Mouse (Mus musculus) MEL (cell line): ENCODE results near the gene Rpl31. TPM values are rescaled to one million over a fixed set of nuclear protein-coding genes. Genes with fewer than 3 reads are reported as not detected.

ENCODE experiments used
- DNase-seq: peaks from one replicate; pipeline ENCODE4 v3.0.0; 2011; ENCODE audit warnings: low read depth, low spot score
- H3K27ac ChIP-seq: 2 replicates; pipeline ENCODE4 v1.5.1; 2012; ENCODE audit warnings: low read depth, mild to moderate bottlenecking, control low read depth, low read length, moderate library complexity; ENCODE audit not compliant: control insufficient read depth
- H3K27me3 ChIP-seq, 2 experiments: fragments of 150-350 bp in 1 of 2; sonication (generic) in 1 of 2; 2 replicates each; pipeline ENCODE4 v1.6.1; 2012; ENCODE audit warnings: low read length in 2 of 2, mild to moderate bottlenecking in 2 of 2, improper control_type of control experiment in 1 of 2, moderate library complexity in 1 of 2; ENCODE audit not compliant: insufficient read depth in 2 of 2, control insufficient read depth in 1 of 2
- H3K36me3 ChIP-seq, 2 experiments: 2 replicates each; pipeline ENCODE4 v1.6.1; 2012 to 2014; ENCODE audit warnings: low read length in 2 of 2, improper control_type of control experiment in 1 of 2, inconsistent platforms in 1 of 2, mild to moderate bottlenecking in 1 of 2; ENCODE audit not compliant: insufficient read depth in 2 of 2, control insufficient read depth in 1 of 2
- H3K4me1 ChIP-seq, 2 experiments: fragments of 150-350 bp in 1 of 2; sonication (generic) in 1 of 2; 2 replicates each; pipeline ENCODE4 v1.6.1; 2012; ENCODE audit warnings: low read length in 2 of 2, improper control_type of control experiment in 1 of 2, mild to moderate bottlenecking in 1 of 2; ENCODE audit not compliant: insufficient read depth in 2 of 2, control insufficient read depth in 1 of 2
- H3K4me3 ChIP-seq, 2 experiments: fragments of 150-350 bp in 1 of 2; sonication (generic) in 1 of 2; 2 replicates each; pipeline ENCODE4 v1.5.1; 2012; ENCODE audit warnings: low read depth in 2 of 2, low read length in 2 of 2, mild to moderate bottlenecking in 2 of 2, moderate library complexity in 2 of 2, control low read depth in 1 of 2, improper control_type of control experiment in 1 of 2; ENCODE audit not compliant: control insufficient read depth in 1 of 2, insufficient read depth in 1 of 2
- H3K79me2 ChIP-seq: 2 replicates; pipeline ENCODE4 v1.6.1; 2012; ENCODE audit warnings: mild to moderate bottlenecking, low read length, moderate library complexity; ENCODE audit not compliant: control insufficient read depth, poor library complexity, insufficient read depth
- H3K9ac ChIP-seq: 2 replicates; pipeline ENCODE4 v1.6.1; 2012; ENCODE audit warnings: low read depth, mild to moderate bottlenecking, control low read depth, low read length, moderate library complexity; ENCODE audit not compliant: control insufficient read depth, poor library complexity, severe bottlenecking
- H3K9me3 ChIP-seq: fragments of 150-350 bp; sonication (generic); replicated peaks from 2 replicates; pipeline ENCODE4 v1.6.1; 2012; ENCODE audit warnings: mild to moderate bottlenecking, low read length, improper control_type of control experiment, moderate library complexity; ENCODE audit not compliant: insufficient read depth
- BHLHE40 ChIP-seq: IDR thresholded peaks from 2 replicates; pipeline ENCODE4 v1.6.1; 2012; ENCODE audit warnings: low read depth, mild to moderate bottlenecking, inconsistent platforms, low read length, improper control_type of control experiment, borderline replicate concordance
- CHD1 ChIP-seq: IDR thresholded peaks from 2 replicates; pipeline ENCODE4 v1.6.1; 2012; ENCODE audit warnings: low read depth, mild to moderate bottlenecking, inconsistent platforms, low read length, improper control_type of control experiment
- ELF1 ChIP-seq: IDR thresholded peaks from 2 replicates; pipeline ENCODE4 v1.6.1; 2014; ENCODE audit warnings: low read depth, mild to moderate bottlenecking, inconsistent platforms, low read length, improper control_type of control experiment, moderate library complexity
- ETS1 ChIP-seq: IDR thresholded peaks from 2 replicates; pipeline ENCODE4 v1.6.1; 2012; ENCODE audit warnings: low read depth, mild to moderate bottlenecking, inconsistent platforms, low read length, improper control_type of control experiment, moderate library complexity
- GABPA ChIP-seq: IDR thresholded peaks from 2 replicates; pipeline ENCODE4 v1.6.1; 2012; ENCODE audit warnings: low read depth, mild to moderate bottlenecking, inconsistent platforms, low read length, improper control_type of control experiment, moderate library complexity
- HCFC1 ChIP-seq: IDR thresholded peaks from 2 replicates; pipeline ENCODE4 v1.6.1; 2012; ENCODE audit warnings: low read depth, mild to moderate bottlenecking, inconsistent platforms, low read length, improper control_type of control experiment, moderate library complexity
- MAFK ChIP-seq: IDR thresholded peaks from 2 replicates; pipeline ENCODE4 v1.6.1; 2011; ENCODE audit warnings: low read depth, mild to moderate bottlenecking, low read length, improper control_type of control experiment, borderline replicate concordance
- MEF2A ChIP-seq: IDR thresholded peaks from 2 replicates; pipeline ENCODE4 v1.6.1; 2014; ENCODE audit warnings: low read depth, mild to moderate bottlenecking, inconsistent platforms, low read length, improper control_type of control experiment; ENCODE audit not compliant: poor library complexity, insufficient replicate concordance, severe bottlenecking; ENCODE audit errors: extremely low read depth
- MXI1 ChIP-seq: IDR thresholded peaks from 2 replicates; pipeline ENCODE4 v1.6.1; 2011; ENCODE audit warnings: mild to moderate bottlenecking, low read depth, low read length, improper control_type of control experiment
- MYC ChIP-seq: IDR thresholded peaks from 2 replicates; pipeline ENCODE4 v1.6.1; 2011; ENCODE audit warnings: low read depth, mild to moderate bottlenecking, low read length, improper control_type of control experiment, moderate library complexity
- NRF1 ChIP-seq: IDR thresholded peaks from 2 replicates; pipeline ENCODE4 v1.6.1; 2014; ENCODE audit warnings: low read depth, mild to moderate bottlenecking, inconsistent platforms, low read length, improper control_type of control experiment, moderate library complexity; ENCODE audit not compliant: poor library complexity, insufficient read depth, severe bottlenecking
- POLR2AphosphoS2 ChIP-seq: IDR thresholded peaks from 2 replicates; pipeline ENCODE4 v1.6.1; 2011; ENCODE audit warnings: low read length, improper control_type of control experiment
- SMC3 ChIP-seq: IDR thresholded peaks from 2 replicates; pipeline ENCODE4 v1.6.1; 2011; ENCODE audit warnings: low read depth, low read length, improper control_type of control experiment
- UBTF ChIP-seq: IDR thresholded peaks from 2 replicates; pipeline ENCODE4 v1.6.1; 2012; ENCODE audit warnings: low read depth, mild to moderate bottlenecking, inconsistent platforms, low read length, improper control_type of control experiment, moderate library complexity, borderline replicate concordance; ENCODE audit not compliant: insufficient read depth
- polyA plus RNA-seq, 2 experiments: library from polyadenylated mRNA; stranded (reverse) in 1 of 2; unstranded in 1 of 2; fragments of >175 nt in 1 of 2; fragments of >200 nt in 1 of 2; gene quantifications; 2 replicates each; pipeline versions ENCODE4 v1.2.1 to v1.2.4; 2012; ENCODE audit warnings: low replicate concordance in 2 of 2, low read depth in 1 of 2; ENCODE audit not compliant: insufficient read length in 2 of 2, insufficient read depth in 1 of 2, missing spikeins in 1 of 2
- total RNA-seq: library from RNA; depleted of rRNA; stranded (reverse); fragments of 300-350 nt; gene quantifications from 2 replicates; pipeline ENCODE4 v1.2.3, GENCODE M21; 2012

Gene Rpl31
- total and polyA plus RNA-seq, 3 experiments, result 848 to 2,111 TPM; not detected in 1

GRCm38 (mm10) chr1:39327546-39327945 is 40.1 kb upstream of the Rpl31 start:
- no peak overlapping the region for H3K4me3 ChIP-seq
- TF ChIP-seq MAFK (no peak), SMC3 (no peak), UBTF (no peak), POLR2AphosphoS2 (no peak), MEF2A (no peak), ELF1 (no peak), GABPA (no peak)
- H3K9me3 ChIP-seq, result no peaks in the 10 kb centered on the region
- H3K79me2 ChIP-seq, result no peaks in the 10 kb centered on the region
- no peaks in the 10 kb centered on the region for H3K4me1 ChIP-seq
- H3K36me3 ChIP-seq, result no peaks in the 10 kb centered on the region
- peaks cover 0 to 9% of the 10 kb centered on the region in 2 experiments for H3K27me3 ChIP-seq
- no peak overlapping the region for H3K9ac ChIP-seq
- no peak overlapping the region for H3K27ac ChIP-seq
- no peak for DNase-seq

- H3K4me1 ChIP-seq, result no peaks in the 10 kb centered on the region
- no peak overlapping the region for H3K9ac ChIP-seq
- TF ChIP-seq CHD1 (no peak), ETS1 (no peak), NRF1 (no peak), MYC (no peak), BHLHE40 (no peak), MXI1 (no peak), MEF2A (no peak), HCFC1 (no peak)
- H3K79me2 ChIP-seq, result no peaks in the 10 kb centered on the region
- H3K27ac ChIP-seq, result no peak overlapping the region
- DNase-seq, result no peak
- H3K36me3 ChIP-seq, result no peaks in the 10 kb centered on the region
- H3K4me3 ChIP-seq, result no peak overlapping the region
- H3K27me3 ChIP-seq, result peaks cover 0 to 15% of the 10 kb centered on the region in 2 experiments
- no peaks in the 10 kb centered on the region for H3K9me3 ChIP-seq
Observed at GRCm38 (mm10) chr1:39330857-39331594, 36.6 kb upstream of the Rpl31 start.
